Mouse (Mus musculus): ENCODE data around the gene Lrtm1. TPM values are rescaled to one million over a fixed set of nuclear protein-coding genes. Genes with fewer than 3 reads are reported as not detected.

The Lrtm1 gene
- polyA plus RNA-seq, 1 experiment from 2014 or later, result 0.62 TPM

DNA sequence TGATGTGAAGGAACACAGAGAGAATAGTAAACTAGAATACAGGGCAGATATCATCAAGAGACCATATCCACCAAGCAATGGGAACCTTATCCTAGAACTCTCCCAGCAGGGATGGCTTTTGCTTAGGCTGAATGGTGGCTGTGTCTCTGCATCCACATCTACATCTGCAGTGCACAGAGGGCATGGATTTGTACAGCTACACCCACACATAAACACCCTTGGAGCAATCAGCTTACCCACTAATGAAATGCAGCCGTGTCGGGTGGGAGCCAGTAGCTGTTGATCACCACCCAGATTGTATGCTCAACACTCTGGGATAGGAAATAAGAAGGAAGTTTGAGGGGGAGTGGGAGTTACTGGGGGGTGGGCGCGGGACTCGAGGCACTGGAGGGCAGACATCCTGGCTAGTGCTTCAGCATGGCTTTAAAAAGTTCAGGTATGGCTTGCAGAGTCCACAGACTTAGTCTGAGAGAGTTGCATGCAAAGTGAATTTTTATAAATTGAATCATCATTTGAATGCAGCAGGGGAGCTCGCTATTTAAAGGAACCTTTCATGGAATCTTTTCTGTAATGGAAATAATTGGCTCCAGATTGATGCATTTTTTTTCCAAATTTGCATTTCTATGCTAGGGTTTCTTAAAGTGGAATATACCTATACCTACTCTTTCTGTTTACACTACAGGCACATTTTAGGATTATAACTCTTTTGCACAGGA, 10.5 kb downstream of the Lrtm1 start:
- H3K9me3 ChIP-seq (ENCODE audit: control insufficient read depth, low read length), result no peaks in the 10 kb centered on the region
- DNase-seq (ENCODE audit: low spot score) (no peak), ATAC-seq (ENCODE audit: low FRiP score) (no peak)

DNA sequence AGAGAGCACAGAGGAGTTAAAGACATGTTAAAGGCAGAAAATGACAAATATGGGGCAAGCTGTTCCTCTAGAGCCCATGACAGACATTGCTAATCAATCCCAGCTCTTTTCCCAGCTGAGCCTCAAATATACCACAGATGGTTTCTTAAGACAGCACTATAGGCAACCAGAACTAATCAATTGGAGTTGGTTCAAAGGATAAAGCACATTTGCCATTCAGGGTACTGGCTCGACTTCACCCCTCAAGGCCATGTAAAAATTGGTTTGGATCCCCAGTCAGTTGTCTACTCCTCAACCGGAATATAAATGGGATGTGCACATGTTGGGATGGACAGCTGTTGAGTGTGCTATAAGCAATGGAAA, 11.1 kb downstream of the Lrtm1 start:
- ATAC-seq (ENCODE audit: low FRiP score), result peak; percentile 78
- H3K4me2 ChIP-seq (replicated peaks; ENCODE audit: low read depth, low read length), result no peak overlapping the region
- peak; percentile 67 for DNase-seq (ENCODE audit: low spot score)
- no peaks in the 10 kb centered on the region for H3K36me3 ChIP-seq (ENCODE audit: control insufficient read depth, insufficient read depth, low read length)
- no peak overlapping the region for H3K4me3 ChIP-seq (ENCODE audit: low read depth, low read length)
- no peak overlapping the region for H3K27ac ChIP-seq (ENCODE audit: low read depth, low read length)
- H3K4me1 ChIP-seq (replicated peaks; ENCODE audit: control insufficient read depth, insufficient read depth, low read length), result no peaks in the 10 kb centered on the region
- no peak overlapping the region for H3K9ac ChIP-seq (ENCODE audit: low read depth, low read length)
- H3K27me3 ChIP-seq (ENCODE audit: control insufficient read depth, insufficient read depth, low read length), result no peaks in the 10 kb centered on the region
- WGBS, result 42% methylated on average over 2 of the region's 2 CpGs
- no peaks in the 10 kb centered on the region for H3K9me3 ChIP-seq (ENCODE audit: control insufficient read depth, low read length)

More for the DNA sequence above, 10.5 kb downstream of the Lrtm1 start:
- H3K4me1 ChIP-seq (replicated peaks; ENCODE audit: control insufficient read depth, insufficient read depth, low read length), result no peaks in the 10 kb centered on the region
- 58% methylated on average over 6 of the region's 6 CpGs for WGBS
- H3K9ac ChIP-seq (ENCODE audit: low read depth, low read length), result no peak overlapping the region
- H3K4me3 ChIP-seq (ENCODE audit: low read depth, low read length), result no peak overlapping the region
- no peak overlapping the region for H3K4me2 ChIP-seq (replicated peaks; ENCODE audit: low read depth, low read length)
- H3K27me3 ChIP-seq (ENCODE audit: control insufficient read depth, insufficient read depth, low read length), result no peaks in the 10 kb centered on the region
- no peaks in the 10 kb centered on the region for H3K36me3 ChIP-seq (ENCODE audit: control insufficient read depth, insufficient read depth, low read length)
- H3K27ac ChIP-seq (ENCODE audit: low read depth, low read length), result peak overlapping the region; percentile 58

DNA sequence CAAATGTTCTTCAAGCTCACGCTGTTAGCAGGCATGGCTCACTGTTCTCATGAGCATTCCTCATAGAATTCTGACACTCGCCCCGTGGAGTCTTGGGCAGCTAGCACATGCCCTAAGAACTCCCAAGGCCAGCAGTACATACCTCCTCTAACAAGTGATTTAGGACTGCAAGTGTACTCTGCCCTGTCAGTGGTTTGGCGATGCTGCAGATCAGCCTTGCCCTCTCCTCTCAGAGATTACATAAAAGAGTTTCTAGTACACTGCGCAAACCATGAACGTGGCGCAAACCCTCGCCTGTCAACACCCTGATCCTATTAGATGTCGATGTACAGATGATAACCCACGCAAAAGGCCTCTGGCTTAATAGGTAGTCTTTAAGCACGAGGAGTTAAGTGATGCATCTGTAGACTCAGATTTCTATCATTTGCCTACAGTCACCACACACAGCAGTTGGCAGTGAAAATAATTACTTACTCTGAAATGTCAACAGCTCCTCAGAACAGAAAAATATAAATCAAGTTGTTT, 11.9 kb downstream of the Lrtm1 start:
- H3K36me3 ChIP-seq (ENCODE audit: control insufficient read depth, insufficient read depth, low read length), result no peaks in the 10 kb centered on the region

DNA sequence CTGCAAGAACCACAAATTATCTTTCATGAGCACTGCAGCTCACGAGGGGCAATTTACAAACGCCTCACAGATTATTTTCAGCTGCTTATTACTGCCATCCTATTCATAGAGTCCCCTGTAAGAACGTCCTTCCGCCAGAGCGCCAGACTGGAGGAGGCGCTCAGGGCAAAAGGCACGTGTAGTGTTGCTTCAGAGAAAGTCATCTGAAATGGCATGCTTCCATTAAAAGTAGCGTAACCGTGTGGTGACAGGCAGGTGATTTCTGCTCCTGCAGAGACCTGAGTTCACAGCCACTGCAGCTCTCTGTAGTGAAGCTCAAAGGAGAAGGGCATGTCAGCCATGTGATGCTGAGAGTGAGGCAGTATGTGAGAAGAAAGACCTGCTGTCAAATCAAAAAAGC, 12.5 kb downstream of the Lrtm1 start:
- no peak for DNase-seq (ENCODE audit: low spot score)
- Histone ChIP-seq H3K27ac (ENCODE audit: low read depth, low read length) (no peak overlapping the region), H3K4me2 (replicated peaks; ENCODE audit: low read depth, low read length) (no peak overlapping the region), H3K36me3 (ENCODE audit: control insufficient read depth, insufficient read depth, low read length) (no peaks in the 10 kb centered on the region), H3K4me1 (replicated peaks; ENCODE audit: control insufficient read depth, insufficient read depth, low read length) (no peaks in the 10 kb centered on the region), H3K27me3 (ENCODE audit: control insufficient read depth, insufficient read depth, low read length) (no peaks in the 10 kb centered on the region), H3K9me3 (ENCODE audit: control insufficient read depth, low read length) (no peaks in the 10 kb centered on the region), H3K9ac (ENCODE audit: low read depth, low read length) (no peak overlapping the region), H3K4me3 (ENCODE audit: low read depth, low read length) (no peak overlapping the region)
- ATAC-seq (ENCODE audit: low FRiP score), result no peak
- 76% methylated on average over 9 of the region's 9 CpGs for WGBS

More for the DNA sequence above, 11.9 kb downstream of the Lrtm1 start:
- no peaks in the 10 kb centered on the region for H3K27me3 ChIP-seq (ENCODE audit: control insufficient read depth, insufficient read depth, low read length)
- H3K4me2 ChIP-seq (replicated peaks; ENCODE audit: low read depth, low read length), result no peak overlapping the region
- DNase-seq (ENCODE audit: low spot score) (no peak), ATAC-seq (ENCODE audit: low FRiP score) (no peak)
- no peak overlapping the region for H3K9ac ChIP-seq (ENCODE audit: low read depth, low read length)
- WGBS, result 82% methylated on average over 11 of the region's 11 CpGs
- no peak overlapping the region for H3K4me3 ChIP-seq (ENCODE audit: low read depth, low read length)
- H3K4me1 ChIP-seq (replicated peaks; ENCODE audit: control insufficient read depth, insufficient read depth, low read length), result no peaks in the 10 kb centered on the region
- no peaks in the 10 kb centered on the region for H3K9me3 ChIP-seq (ENCODE audit: control insufficient read depth, low read length)
- no peak overlapping the region for H3K27ac ChIP-seq (ENCODE audit: low read depth, low read length)

DNA sequence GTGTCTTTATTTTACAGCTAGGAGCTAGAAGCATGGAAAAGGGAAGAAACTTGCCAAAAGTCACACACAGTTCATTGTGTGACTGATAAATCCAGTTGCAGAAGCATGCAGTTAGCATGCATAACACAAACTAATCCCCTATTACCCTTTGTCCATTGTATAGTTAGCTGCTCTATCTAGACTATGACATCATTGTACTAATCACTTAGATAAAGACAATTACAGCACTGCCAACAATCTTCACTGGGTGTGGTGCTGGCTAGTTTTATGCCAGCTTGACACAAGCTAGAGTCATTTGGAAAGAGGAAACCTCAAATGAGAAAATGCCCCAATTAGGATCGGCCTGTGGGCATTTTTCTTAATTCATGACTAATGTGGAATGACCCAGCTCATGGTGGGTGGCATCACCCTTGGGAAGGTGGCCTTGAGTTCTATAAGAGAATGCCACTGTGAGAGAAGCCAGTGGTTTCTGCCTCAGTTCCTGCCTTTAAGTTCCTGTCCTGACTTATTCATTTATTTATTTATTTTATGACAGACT, 13.9 kb downstream of the Lrtm1 start:
- DNase-seq (ENCODE audit: low spot score) (no peak), ATAC-seq (ENCODE audit: low FRiP score) (no peak)
- H3K4me2 ChIP-seq (replicated peaks; ENCODE audit: low read depth, low read length), result no peak overlapping the region
- H3K27me3 ChIP-seq (ENCODE audit: control insufficient read depth, insufficient read depth, low read length), result no peaks in the 10 kb centered on the region
- H3K4me1 ChIP-seq (replicated peaks; ENCODE audit: control insufficient read depth, insufficient read depth, low read length), result no peaks in the 10 kb centered on the region
- H3K9me3 ChIP-seq (ENCODE audit: control insufficient read depth, low read length), result no peaks in the 10 kb centered on the region
- H3K9ac ChIP-seq (ENCODE audit: low read depth, low read length), result no peak overlapping the region
- H3K36me3 ChIP-seq (ENCODE audit: control insufficient read depth, insufficient read depth, low read length), result no peaks in the 10 kb centered on the region
- no peak overlapping the region for H3K27ac ChIP-seq (ENCODE audit: low read depth, low read length)
- H3K4me3 ChIP-seq (ENCODE audit: low read depth, low read length), result no peak overlapping the region
- WGBS, result 91% methylated on average over 1 of the region's 1 CpGs

DNA sequence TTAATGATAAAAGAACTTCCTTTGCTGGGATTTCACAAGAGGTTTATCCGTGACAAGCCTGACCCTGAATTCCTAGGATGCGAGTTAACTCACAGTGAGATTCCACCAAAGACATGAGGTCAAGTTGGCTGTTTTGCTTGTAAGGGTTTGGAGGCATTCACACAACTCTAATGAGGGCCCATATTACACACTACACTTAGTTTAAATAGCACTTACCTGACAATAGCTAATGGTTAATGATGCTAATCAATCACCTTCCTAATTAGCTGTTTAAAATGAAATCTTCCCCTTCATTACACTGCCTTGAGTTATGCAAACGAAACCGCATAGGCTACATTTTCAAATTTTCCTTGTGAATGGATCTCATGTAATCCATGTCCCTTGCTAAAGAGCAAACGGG, 20.2 kb downstream of the Lrtm1 start:
- Histone ChIP-seq H3K27me3 (ENCODE audit: control insufficient read depth, insufficient read depth, low read length) (no peaks in the 10 kb centered on the region), H3K4me2 (replicated peaks; ENCODE audit: low read depth, low read length) (no peak overlapping the region), H3K4me1 (replicated peaks; ENCODE audit: control insufficient read depth, insufficient read depth, low read length) (no peaks in the 10 kb centered on the region), H3K4me3 (ENCODE audit: low read depth, low read length) (no peak overlapping the region), H3K27ac (ENCODE audit: low read depth, low read length) (no peak overlapping the region), H3K9ac (ENCODE audit: low read depth, low read length) (no peak overlapping the region), H3K9me3 (ENCODE audit: control insufficient read depth, low read length) (no peaks in the 10 kb centered on the region), H3K36me3 (ENCODE audit: control insufficient read depth, insufficient read depth, low read length) (no peaks in the 10 kb centered on the region)
- DNase-seq (ENCODE audit: low spot score) (no peak), ATAC-seq (ENCODE audit: low FRiP score) (no peak)
- 46% methylated on average over 5 of the region's 5 CpGs for WGBS

DNA sequence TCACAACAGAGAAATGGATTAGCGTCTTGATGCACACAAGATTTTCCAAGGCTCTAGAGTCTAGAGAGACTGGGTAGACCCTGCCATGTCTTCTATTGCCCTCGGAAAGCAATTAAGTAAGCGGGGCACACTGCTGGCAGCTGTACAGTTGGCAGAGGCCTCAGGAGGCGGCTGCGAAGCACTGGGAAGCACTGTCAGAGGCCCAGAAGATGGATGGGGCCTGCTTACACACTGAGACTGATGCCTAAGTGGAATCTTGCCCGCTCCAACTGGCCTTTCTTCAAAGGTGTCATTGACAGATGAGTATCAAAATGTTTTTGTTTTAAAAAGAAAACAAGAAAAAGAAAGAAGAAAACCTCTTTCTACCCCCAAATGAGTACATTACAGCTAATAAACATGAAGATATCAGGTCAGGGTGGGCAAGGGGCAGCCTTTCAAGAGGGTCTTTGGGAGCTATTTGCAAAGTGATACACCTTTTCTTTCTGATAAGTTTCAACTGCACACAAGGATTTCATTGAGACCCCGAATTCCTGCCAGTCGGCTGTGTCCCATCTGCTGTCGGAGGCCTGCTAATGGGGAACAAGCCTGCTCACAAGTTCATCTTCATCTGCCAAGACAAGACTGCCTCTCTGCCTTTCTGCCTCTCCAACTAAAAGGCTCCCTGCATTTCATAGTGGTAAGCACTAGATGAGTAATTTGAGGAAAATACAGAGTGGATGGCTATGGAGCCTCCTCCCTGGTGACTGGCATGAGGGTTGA, 22.8 kb downstream of the Lrtm1 start:
- Histone ChIP-seq H3K4me3 (ENCODE audit: low read depth, low read length) (no peak overlapping the region), H3K9ac (ENCODE audit: low read depth, low read length) (no peak overlapping the region), H3K36me3 (ENCODE audit: control insufficient read depth, insufficient read depth, low read length) (no peaks in the 10 kb centered on the region), H3K4me1 (replicated peaks; ENCODE audit: control insufficient read depth, insufficient read depth, low read length) (no peaks in the 10 kb centered on the region), H3K27me3 (ENCODE audit: control insufficient read depth, insufficient read depth, low read length) (no peaks in the 10 kb centered on the region), H3K27ac (ENCODE audit: low read depth, low read length) (peak overlapping the region; percentile 60; the same call in 1 of the 2 replicates), H3K4me2 (replicated peaks; ENCODE audit: low read depth, low read length) (no peak overlapping the region), H3K9me3 (ENCODE audit: control insufficient read depth, low read length) (no peaks in the 10 kb centered on the region)
- ATAC-seq (ENCODE audit: low FRiP score) (no peak), DNase-seq (ENCODE audit: low spot score) (peak; percentile 44)
- WGBS, result 32% methylated on average over 9 of the region's 9 CpGs

DNA sequence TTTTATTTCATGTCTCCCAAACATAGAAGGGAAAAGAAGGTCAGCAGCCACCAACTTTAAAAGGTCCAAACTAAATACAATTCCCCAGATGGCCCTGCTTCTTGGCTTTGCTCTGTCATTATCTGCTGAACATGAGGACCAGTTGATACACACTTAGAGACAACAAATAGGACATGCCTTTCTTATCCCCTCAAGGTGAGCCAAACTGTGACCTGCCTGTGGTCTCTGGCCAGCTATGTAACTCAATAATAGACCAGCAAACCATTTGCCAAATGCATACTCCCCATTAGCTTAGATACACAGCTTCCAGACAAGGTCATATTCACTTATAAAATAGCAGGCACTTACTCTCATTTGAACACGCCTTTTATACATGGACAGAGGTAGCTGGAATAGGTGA, 23.5 kb downstream of the Lrtm1 start:
- Histone ChIP-seq H3K36me3 (ENCODE audit: control insufficient read depth, insufficient read depth, low read length) (no peaks in the 10 kb centered on the region), H3K27ac (ENCODE audit: low read depth, low read length) (peak overlapping the region; percentile 60), H3K4me2 (replicated peaks; ENCODE audit: low read depth, low read length) (no peak overlapping the region)

More for the DNA sequence above, 23.5 kb downstream of the Lrtm1 start:
- no peak for ATAC-seq (ENCODE audit: low FRiP score)
- Histone ChIP-seq H3K27me3 (ENCODE audit: control insufficient read depth, insufficient read depth, low read length) (no peaks in the 10 kb centered on the region), H3K9me3 (ENCODE audit: control insufficient read depth, low read length) (no peaks in the 10 kb centered on the region), H3K4me1 (replicated peaks; ENCODE audit: control insufficient read depth, insufficient read depth, low read length) (no peaks in the 10 kb centered on the region), H3K9ac (ENCODE audit: low read depth, low read length) (no peak overlapping the region), H3K4me3 (ENCODE audit: low read depth, low read length) (no peak overlapping the region)
- WGBS, result 82% methylated on average over 1 of the region's 1 CpGs
- no peak for DNase-seq (ENCODE audit: low spot score)

Measured in hindbrain, embryonic 11.5 days (tissue).